Mouse (Mus musculus) lung, embryonic 15.5 days (tissue): Measurements from ENCODE around the gene Rer1. TPM values are rescaled to one million over a fixed set of nuclear protein-coding genes. Genes with fewer than 3 reads are reported as not detected.
A peak's percentile ranks its signal among the peaks of the same experiment; 100 is the strongest.
"Not testable (repeated sequence)": the region's sequence is repeated elsewhere in the genome, so short reads cannot be mapped to it uniquely, and the experiment has no call there.

ENCODE experiments used
- ATAC-seq: fragments of 200-750 bp; cut with Nextera tagmentation; 2 replicates; pipeline ENCODE4 v1.8.0; 2017; ENCODE audit warnings: moderate number of reproducible peaks, borderline replicate concordance; ENCODE audit not compliant: low FRiP score, low TSS enrichment; ENCODE audit errors: extremely low read depth
- H3K27ac ChIP-seq: fragments of 300-500 bp; sonication (generic); 2 replicates; pipeline ENCODE4 v1.5.1; 2015; ENCODE audit warnings: moderate library complexity, mild to moderate bottlenecking, inconsistent platforms
- H3K27me3 ChIP-seq: fragments of 300-500 bp; sonication (generic); 2 replicates; pipeline ENCODE4 v1.6.1; 2015; ENCODE audit warnings: inconsistent platforms
- H3K36me3 ChIP-seq: fragments of 300-500 bp; sonication (generic); 2 replicates; pipeline ENCODE4 v1.6.1; 2015; ENCODE audit warnings: inconsistent platforms
- H3K4me1 ChIP-seq: fragments of 300-500 bp; sonication (generic); 2 replicates; pipeline ENCODE4 v1.6.1; 2015; ENCODE audit warnings: inconsistent platforms
- H3K4me2 ChIP-seq: fragments of 300-500 bp; sonication (generic); 2 replicates; pipeline ENCODE4 v1.6.1; 2015; ENCODE audit warnings: inconsistent platforms, mild to moderate bottlenecking, moderate library complexity
- H3K4me3 ChIP-seq: fragments of 300-500 bp; sonication (generic); 2 replicates; pipeline ENCODE4 v1.5.1; 2015; ENCODE audit warnings: mild to moderate bottlenecking, inconsistent platforms
- H3K9ac ChIP-seq: fragments of 300-500 bp; sonication (generic); 2 replicates; pipeline ENCODE4 v1.6.1; 2015; ENCODE audit warnings: inconsistent platforms
- H3K9me3 ChIP-seq: fragments of 300-500 bp; sonication (generic); 2 replicates; pipeline ENCODE4 v1.6.1; 2016; ENCODE audit warnings: inconsistent platforms
- WGBS: fragments of 180-500 bp; shearing (Covaris S2); methylation state at CpG from one replicate; pipeline ENCODE4 v1.1.7; 2015; 5-methylcytosine and 5-hydroxymethylcytosine counted together
- polyA plus RNA-seq: library from polyadenylated mRNA; unstranded; fragments of >200 nt; fragmentation: Nextera tagmentation; extraction: Ambion mirVana; gene quantifications from 2 replicates; pipeline ENCODE4 v1.2.1, GENCODE M21; 2015

Gene Rer1
- polyA plus RNA-seq, 1 experiment from 2014 or later: 157 TPM

DNA sequence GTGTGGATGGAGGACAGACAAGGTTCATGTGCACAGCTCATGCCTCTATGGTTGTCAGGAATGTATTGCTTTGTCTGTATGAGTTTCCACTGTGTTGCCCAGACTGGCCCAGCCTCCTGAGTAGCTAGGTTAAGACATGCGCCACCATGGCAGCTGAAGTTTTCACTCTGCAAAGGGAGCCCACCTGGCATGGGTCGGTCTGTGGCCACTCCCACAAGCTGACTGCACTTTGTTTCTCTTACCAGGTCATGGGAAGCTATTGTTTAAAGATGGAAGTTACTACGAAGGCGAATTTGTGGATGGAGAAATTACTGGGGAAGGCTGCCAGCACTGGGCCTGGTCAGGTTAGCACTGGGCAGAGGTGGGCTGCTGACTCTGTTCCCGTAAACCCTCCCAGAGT is 3.1 kb upstream of the Rer1 start:
- 84% methylated on average over 5 of the region's 5 CpGs for WGBS
- Histone ChIP-seq H3K4me1 (peaks cover 21% of the 10 kb centered on the region), H3K4me2 (no peak overlapping the region), H3K4me3 (no peak overlapping the region), H3K27ac (no peak overlapping the region), H3K36me3 (no peaks in the 10 kb centered on the region), H3K9me3 (no peaks in the 10 kb centered on the region), H3K27me3 (no peaks in the 10 kb centered on the region), H3K9ac (no peak overlapping the region)
- no peak for ATAC-seq

DNA sequence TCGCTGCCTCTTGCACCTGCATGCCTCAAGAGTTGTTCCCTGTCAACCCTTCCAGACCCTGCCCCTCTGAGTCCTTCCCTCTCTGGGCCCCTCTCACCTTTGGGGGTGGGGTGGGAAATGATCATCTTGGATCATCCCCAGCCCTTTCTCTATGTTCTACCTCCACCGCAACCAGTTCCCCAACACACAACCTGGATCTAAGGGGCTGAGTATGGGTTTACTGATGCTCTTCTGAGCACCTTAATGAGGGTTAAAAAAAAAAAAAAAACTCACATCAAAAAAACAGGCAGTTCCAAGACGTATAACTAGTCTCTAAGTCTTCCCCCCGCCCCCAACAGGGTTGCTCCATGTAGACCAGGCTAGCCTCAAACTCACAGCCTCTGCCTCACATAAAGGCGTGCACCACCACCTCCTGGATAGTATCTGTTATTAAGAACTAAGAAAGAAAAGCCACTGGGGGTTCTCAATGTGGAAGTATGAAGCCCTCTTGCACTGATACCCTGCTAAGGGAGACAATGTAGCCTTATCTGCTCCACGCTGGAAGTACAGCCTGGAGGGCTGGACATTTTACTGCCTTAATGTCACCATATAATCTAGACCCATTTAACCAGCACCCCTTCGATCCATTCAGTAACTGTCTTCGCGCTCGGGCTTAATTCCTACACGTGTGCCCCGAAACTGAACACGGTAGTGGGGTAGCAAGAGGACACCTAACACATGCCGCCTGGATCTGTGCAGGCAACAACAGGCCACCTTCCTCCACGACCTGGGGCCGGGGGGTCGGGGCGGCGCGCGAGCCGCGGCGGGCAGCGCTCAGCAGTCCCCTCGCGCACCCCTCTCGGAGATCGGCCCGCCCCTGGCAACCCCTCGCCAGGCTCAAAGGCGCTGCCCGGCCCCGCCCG is 725 bp downstream of the Rer1 start:
- Histone ChIP-seq H3K9ac (peak overlapping the region; percentile 92), H3K4me2 (peak overlapping the region; percentile 90), H3K27ac (peak overlapping the region; percentile 94), H3K4me1 (peaks cover 24% of the 10 kb centered on the region), H3K36me3 (peaks cover 29% of the 10 kb centered on the region), H3K4me3 (peak overlapping the region; percentile 91), H3K9me3 (no peaks in the 10 kb centered on the region), H3K27me3 (no peaks in the 10 kb centered on the region)
- ATAC-seq: peak; percentile 77
- WGBS: 5% methylated on average over 28 of the region's 35 CpGs

DNA sequence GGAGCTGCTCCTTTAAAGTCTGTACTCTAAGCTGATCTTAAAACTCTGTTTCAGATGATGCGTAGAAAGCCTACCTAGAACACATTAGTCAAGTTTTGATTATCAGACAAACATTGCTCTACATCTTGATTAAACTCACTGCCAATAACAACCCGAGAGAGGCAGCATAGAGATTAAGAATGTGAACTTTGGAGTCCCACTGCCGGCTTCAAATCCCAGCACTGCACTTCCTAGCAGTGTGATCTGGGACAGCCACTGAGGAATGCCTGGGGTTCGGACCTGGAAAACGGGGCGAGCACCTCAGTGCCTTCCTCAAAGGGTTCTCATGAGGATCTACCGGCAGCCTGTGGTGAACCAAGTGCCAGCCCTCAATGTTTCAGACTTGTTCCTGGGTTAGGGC is 1.8 kb downstream of the Rer1 start:
- ATAC-seq: no peak
- no peaks in the 10 kb centered on the region for H3K27me3 ChIP-seq
- H3K9me3 ChIP-seq: no peaks in the 10 kb centered on the region
- peak overlapping the region; percentile 90 for H3K4me2 ChIP-seq
- H3K27ac ChIP-seq: no peak overlapping the region
- H3K9ac ChIP-seq: peak overlapping the region; percentile 92; the same call in 1 of the 2 replicates
- peak overlapping the region; percentile 91; the same call in 1 of the 2 replicates for H3K4me3 ChIP-seq
- H3K4me1 ChIP-seq: peaks cover 24% of the 10 kb centered on the region
- peaks cover 40% of the 10 kb centered on the region for H3K36me3 ChIP-seq
- 85% methylated on average over 7 of the region's 7 CpGs for WGBS

DNA sequence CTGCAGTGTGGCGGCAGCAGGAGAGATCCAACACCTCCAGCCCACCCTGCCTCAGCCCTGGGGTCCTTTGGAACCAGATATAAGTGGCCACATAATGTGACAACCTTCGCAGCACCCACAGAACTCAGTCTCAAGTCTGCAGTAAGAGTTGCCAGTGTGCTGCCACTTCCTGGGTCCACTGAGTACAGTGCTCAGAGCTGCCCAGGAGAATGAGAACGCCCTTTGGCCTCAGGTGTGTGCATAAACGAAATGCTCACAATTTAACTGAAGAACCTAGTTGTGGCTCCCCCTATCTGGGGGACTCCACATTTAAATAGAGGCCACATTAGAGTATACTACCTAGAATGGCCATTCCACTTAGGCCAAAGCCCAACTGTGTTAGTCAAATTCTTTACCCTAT is 2.6 kb downstream of the Rer1 start:
- H3K27me3 ChIP-seq: no peaks in the 10 kb centered on the region
- ATAC-seq: no peak
- peaks cover 45% of the 10 kb centered on the region for H3K36me3 ChIP-seq
- H3K27ac ChIP-seq: no peak overlapping the region
- no peak overlapping the region for H3K4me2 ChIP-seq
- 80% methylated on average over 4 of the region's 4 CpGs for WGBS
- no peaks in the 10 kb centered on the region for H3K9me3 ChIP-seq
- peaks cover 24% of the 10 kb centered on the region for H3K4me1 ChIP-seq
- no peak overlapping the region for H3K4me3 ChIP-seq
- H3K9ac ChIP-seq: no peak overlapping the region

DNA sequence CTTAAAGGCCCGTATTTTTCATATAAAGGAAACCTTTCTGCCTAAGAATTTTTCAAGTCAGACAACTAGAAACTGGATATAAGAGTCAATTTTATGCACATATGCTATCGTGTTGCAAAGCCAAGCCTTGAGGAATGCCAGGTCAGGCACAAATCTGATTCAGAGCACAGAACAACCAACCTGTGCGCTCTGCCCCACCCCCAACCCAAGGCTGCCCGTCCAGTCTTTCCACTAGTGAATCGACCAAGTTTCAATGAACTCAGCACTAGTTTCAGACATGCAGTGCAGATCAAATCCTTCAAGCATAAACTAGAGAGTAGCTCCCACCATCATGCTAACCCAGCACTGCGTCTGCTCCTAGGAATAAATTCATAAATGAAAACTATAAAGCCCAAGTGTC is 6.5 kb downstream of the Rer1 start:
- Histone ChIP-seq H3K4me2 (no peak overlapping the region), H3K27ac (no peak overlapping the region), H3K27me3 (no peaks in the 10 kb centered on the region), H3K4me1 (peaks cover 7% of the 10 kb centered on the region), H3K9ac (no peak overlapping the region), H3K4me3 (no peak overlapping the region), H3K9me3 (no peaks in the 10 kb centered on the region), H3K36me3 (peaks cover 81% of the 10 kb centered on the region)
- 65% methylated on average over 6 of the region's 6 CpGs for WGBS
- no peak for ATAC-seq

DNA sequence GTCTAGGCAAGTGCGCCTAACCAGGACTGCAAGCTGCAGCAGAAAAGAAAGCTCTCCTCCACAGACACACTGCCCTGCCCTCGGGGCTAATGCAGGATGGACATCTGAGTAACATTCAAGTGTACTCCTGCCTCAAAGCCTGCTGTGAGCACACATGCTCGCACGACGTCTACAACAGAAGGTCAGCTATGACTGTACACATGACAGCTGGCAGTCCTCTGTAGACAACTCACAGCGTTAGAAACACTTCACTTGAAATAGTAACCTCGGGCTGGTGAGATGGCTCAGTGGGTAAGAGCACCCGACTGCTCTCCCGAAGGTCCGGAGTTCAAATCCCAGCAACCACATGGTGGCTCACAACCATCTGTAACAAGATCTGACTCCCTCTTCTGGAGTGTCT is 7.4 kb downstream of the Rer1 start:
- H3K4me2 ChIP-seq, ATAC-seq, H3K27ac ChIP-seq, H3K27me3 ChIP-seq, H3K4me1 ChIP-seq, H3K9ac ChIP-seq, H3K9me3 ChIP-seq, H3K4me3 ChIP-seq: not testable (repeated sequence)
- WGBS: 68% methylated on average over 10 of the region's 10 CpGs
- peaks cover 89% of the 10 kb centered on the region for H3K36me3 ChIP-seq

DNA sequence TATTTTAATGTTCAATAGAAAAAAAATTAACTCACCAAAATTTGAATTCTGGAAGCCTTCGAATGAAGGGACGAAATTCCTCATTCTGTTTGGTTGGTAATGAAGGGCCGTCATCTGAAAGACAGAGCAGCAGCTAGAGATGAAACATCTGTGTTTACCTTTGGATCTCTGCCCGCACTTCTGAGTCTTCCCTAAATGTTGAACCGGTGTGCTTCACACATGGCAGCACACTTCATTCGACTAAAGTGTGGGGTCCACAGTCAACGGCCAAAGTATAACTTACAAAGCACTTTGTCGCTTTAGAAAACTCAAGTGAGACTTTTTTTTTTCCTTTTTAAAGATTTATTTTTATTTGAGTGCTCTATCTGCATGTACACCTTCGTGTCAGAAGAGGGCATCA is 9.5 kb downstream of the Rer1 start:
- H3K36me3 ChIP-seq: peaks cover 90% of the 10 kb centered on the region

DNA sequence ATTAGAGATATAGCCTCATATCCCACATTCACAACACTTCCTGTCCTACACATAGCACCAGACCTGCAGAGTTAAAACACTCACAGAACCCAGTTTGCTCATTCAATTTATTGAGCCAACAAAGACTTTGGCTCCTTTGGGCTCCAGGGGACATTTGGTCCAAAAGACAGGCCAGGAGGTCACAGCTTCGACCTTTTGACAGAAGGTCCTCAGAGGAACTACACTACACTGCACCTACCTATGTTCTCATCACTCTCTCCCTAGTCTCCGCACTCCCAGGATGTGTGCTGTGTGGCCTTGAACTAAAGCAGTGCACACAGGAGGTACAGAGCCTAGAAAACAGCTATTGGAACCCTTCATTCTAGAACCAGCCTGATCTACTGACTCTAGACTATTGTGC is 10.4 kb downstream of the Rer1 start:
- 89% methylated on average over 2 of the region's 2 CpGs for WGBS
- Histone ChIP-seq H3K4me3 (no peak overlapping the region), H3K4me2 (no peak overlapping the region), H3K9ac (no peak overlapping the region), H3K36me3 (peaks cover 92% of the 10 kb centered on the region), H3K27me3 (no peaks in the 10 kb centered on the region), H3K4me1 (no peaks in the 10 kb centered on the region), H3K27ac (no peak overlapping the region), H3K9me3 (no peaks in the 10 kb centered on the region)
- no peak for ATAC-seq

More for the DNA sequence above, 9.5 kb downstream of the Rer1 start:
- no peak for ATAC-seq
- Histone ChIP-seq H3K4me3 (no peak overlapping the region), H3K4me2 (no peak overlapping the region), H3K27ac (no peak overlapping the region), H3K9me3 (no peaks in the 10 kb centered on the region), H3K4me1 (no peaks in the 10 kb centered on the region), H3K9ac (no peak overlapping the region), H3K27me3 (no peaks in the 10 kb centered on the region)
- WGBS: 45% methylated on average over 9 of the region's 9 CpGs

DNA sequence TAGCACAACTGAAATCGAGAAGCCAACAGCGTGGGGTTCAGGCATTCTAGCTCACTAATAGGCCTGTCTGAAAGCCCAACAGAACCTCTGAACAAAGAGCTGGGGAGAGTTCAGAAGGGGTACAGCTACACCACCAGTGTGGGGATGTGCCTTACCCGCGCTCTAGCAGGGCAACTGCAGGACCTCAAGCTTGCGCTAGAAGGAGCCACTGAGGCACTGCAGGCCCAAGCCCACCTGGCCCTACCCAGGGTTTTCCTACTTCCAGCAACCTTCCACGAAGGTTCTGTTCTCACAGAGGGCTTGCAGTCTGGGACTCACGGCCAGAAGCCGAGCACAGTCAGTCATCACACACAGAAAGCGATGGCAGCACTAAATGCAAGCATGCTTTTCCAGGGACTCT is 11.0 kb downstream of the Rer1 start:
- no peak overlapping the region for H3K27ac ChIP-seq
- H3K9ac ChIP-seq: no peak overlapping the region
- H3K4me2 ChIP-seq: no peak overlapping the region
- no peaks in the 10 kb centered on the region for H3K4me1 ChIP-seq
- no peak for ATAC-seq
- H3K4me3 ChIP-seq: no peak overlapping the region
- H3K27me3 ChIP-seq: no peaks in the 10 kb centered on the region
- no peaks in the 10 kb centered on the region for H3K9me3 ChIP-seq
- peaks cover 92% of the 10 kb centered on the region for H3K36me3 ChIP-seq
- 85% methylated on average over 9 of the region's 9 CpGs for WGBS

DNA sequence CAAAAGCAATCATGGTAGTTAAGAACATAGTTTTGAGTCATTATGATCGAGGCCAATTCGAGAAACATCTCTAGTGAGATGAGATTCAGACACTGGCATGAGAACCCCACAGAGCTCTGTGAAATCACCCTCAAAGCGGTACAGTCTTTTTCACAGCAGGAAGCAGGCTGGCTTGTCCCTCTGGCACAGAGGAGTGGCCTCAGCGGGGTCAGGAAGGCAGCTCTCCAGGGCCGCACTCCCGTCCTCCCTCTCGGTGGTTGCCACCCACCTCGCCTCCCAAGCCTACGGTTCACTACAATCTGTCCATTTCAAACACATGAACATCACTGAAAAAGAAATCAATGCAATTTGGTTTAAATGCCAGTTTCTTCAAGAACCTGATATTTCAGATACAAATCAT is 11.8 kb downstream of the Rer1 start:
- H3K4me3 ChIP-seq: no peak overlapping the region
- no peak overlapping the region for H3K9ac ChIP-seq
- no peaks in the 10 kb centered on the region for H3K9me3 ChIP-seq
- ATAC-seq: no peak
- no peak overlapping the region for H3K4me2 ChIP-seq
- no peak overlapping the region for H3K27ac ChIP-seq
- WGBS: 71% methylated on average over 9 of the region's 9 CpGs
- peaks cover 92% of the 10 kb centered on the region for H3K36me3 ChIP-seq
- H3K4me1 ChIP-seq: no peaks in the 10 kb centered on the region
- H3K27me3 ChIP-seq: no peaks in the 10 kb centered on the region

DNA sequence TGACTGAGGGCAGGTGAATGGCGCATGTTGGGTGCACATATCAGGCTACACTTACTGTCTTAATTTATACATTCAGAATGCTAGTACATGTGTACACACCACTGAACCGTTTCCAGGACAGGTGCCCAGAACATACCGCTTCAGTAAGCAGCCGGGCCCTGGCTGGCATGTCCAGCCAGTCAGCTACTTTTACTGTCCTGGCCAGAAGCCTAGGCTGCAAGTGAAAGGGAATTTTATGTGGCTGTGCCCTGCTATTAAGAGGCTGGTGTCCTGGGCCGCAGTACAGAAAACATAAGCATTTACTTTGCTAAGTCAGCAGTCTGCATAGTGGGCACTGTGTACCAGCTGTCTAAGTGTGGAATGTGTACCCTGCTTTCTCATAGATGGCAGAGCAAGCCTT is 15.3 kb downstream of the Rer1 start:
- Histone ChIP-seq H3K27ac (no peak overlapping the region), H3K36me3 (peaks cover 77% of the 10 kb centered on the region), H3K9ac (no peak overlapping the region), H3K4me3 (no peak overlapping the region), H3K9me3 (no peaks in the 10 kb centered on the region), H3K4me1 (peaks cover 21% of the 10 kb centered on the region), H3K4me2 (no peak overlapping the region), H3K27me3 (no peaks in the 10 kb centered on the region)
- no peak for ATAC-seq
- WGBS: 88% methylated on average over 5 of the region's 5 CpGs

DNA sequence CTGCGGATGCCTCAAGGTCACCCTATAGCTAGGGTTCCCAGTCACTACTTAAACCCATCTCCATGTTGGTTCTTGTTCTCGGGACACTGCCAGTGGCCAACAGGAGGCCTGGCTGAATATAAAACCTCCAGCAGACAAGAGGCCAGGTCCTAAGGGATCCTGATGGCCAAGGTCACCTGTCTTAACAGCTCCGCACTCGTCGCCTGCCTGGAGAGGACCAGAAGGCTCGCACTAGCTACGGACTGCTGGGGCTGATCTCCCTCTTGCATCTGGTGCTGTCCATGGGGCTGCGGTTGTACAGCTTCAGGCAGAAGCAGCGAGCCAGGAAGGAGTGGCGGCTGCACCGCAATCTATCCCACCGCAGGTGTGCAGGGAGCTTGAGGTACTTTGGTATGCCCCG is 16.0 kb downstream of the Rer1 start:
- H3K9ac ChIP-seq: no peak overlapping the region
- peaks cover 70% of the 10 kb centered on the region for H3K36me3 ChIP-seq
- no peak overlapping the region for H3K27ac ChIP-seq
- ATAC-seq: no peak
- no peak overlapping the region for H3K4me3 ChIP-seq
- H3K9me3 ChIP-seq: no peaks in the 10 kb centered on the region
- H3K27me3 ChIP-seq: no peaks in the 10 kb centered on the region
- H3K4me1 ChIP-seq: peaks cover 24% of the 10 kb centered on the region
- no peak overlapping the region for H3K4me2 ChIP-seq
- WGBS: 91% methylated on average over 13 of the region's 13 CpGs
